In the genomic region with DNA sequence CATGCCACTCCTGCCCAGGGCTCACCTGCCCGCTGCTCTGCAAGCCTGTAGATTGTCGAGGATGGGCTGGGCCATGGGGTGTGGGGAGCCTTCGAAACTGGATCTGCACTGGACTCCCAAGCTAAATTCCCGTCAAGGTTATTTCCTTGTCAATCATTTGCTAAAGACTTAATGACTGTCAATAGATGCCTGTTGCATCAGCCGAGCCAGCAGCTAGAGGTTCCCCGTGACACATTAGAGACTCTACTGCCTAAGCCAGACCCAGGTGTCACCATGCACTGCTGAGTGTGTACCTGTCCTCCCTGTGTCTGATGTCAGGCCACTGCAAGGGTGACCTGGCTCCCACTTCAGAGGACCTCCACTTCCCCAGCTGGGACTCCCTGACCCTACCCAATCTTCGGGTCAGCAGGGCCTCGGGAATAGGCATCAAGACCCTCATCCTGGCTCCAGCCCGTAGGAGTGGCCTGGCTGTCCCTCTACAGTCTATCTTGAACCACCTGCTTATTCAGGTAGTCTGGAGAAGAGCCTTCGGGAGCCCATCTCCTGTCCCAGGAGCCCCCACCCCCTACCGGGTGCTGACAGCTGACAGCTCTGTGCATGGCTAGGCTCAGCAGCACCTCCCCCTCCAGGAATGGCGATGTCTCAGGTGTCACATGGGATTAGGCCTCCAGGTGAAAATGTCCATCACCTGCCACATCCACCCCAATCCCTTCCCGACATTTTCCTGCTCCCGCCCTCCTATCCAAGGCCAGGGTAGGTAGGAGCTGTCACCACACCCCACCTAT, we compare ENCODE assay signal across 8 mouse cellular contexts. TPM values are rescaled to one million over a fixed set of nuclear protein-coding genes. Genes with fewer than 3 reads are reported as not detected.
DNase-seq lines count a peak whose midpoint lies in the region; ATAC-seq lines count a peak whose summit lies in the region.

No protein-coding gene starts in this region.

- H3K9ac ChIP-seq in liver, embryonic 13.5 days, result 0 out of 2 replicates have a peak overlapping the region, but pooled peaks have one; percentile 13

- 0 out of 2 replicates have a peak overlapping the region, but pooled peaks have one; percentile 3 for H3K4me2 ChIP-seq in liver, embryonic 13.5 days

- intact Hi-C loops in left cerebral cortex, postnatal 4 days (cut with DNase I), result no loop called here
- intact Hi-C loops in gastrocnemius, postnatal 36 days (cut with DNase I), result no loop called here

- no peak overlapping the region for H3K4me3 ChIP-seq in liver, embryonic 13.5 days (replicated peaks)

- no peak overlapping the region for H3K27ac ChIP-seq in liver, embryonic 13.5 days

- peak; percentile 10 for DNase-seq in embryo, embryonic 10 days (ENCODE audit: low spot score)
- no peak for DNase-seq in embryo, embryonic 9.5 days (ENCODE audit: extremely low spot score)
- peak; percentile 49 for DNase-seq in ZHBTc4 (ENCODE audit: low read depth, low spot score)
- DNase-seq in kidney, adult 18-20 months, result peak; percentile 69
- no peak for DNase-seq in liver, embryonic 13.5 days
- DNase-seq in left cerebral cortex, postnatal 4 days, result no peak
- no peak for DNase-seq in gastrocnemius, postnatal 36 days

- H3K9me3 ChIP-seq in liver, embryonic 13.5 days (replicated peaks), result no peaks in the 10 kb centered on the region

- peaks cover 71% of the 10 kb centered on the region for H3K27me3 ChIP-seq in liver, embryonic 13.5 days

- H3K4me1 ChIP-seq in liver, embryonic 13.5 days (replicated peaks), result peaks cover 30% of the 10 kb centered on the region

- peak; percentile 44 for ATAC-seq in liver, embryonic 13.5 days (ENCODE audit: low read depth)
- ATAC-seq in granulocyte monocyte progenitor cell, adult 5-6 weeks (replicated peaks; ENCODE audit: poor library complexity, severe bottlenecking), result no peak

- no peaks in the 10 kb centered on the region for H3K36me3 ChIP-seq in liver, embryonic 13.5 days

- WGBS in liver, embryonic 13.5 days (ENCODE audit: insufficient replicate concordance), result 29% methylated on average over 14 of the region's 14 CpGs

RNA-seq across cellular contexts. Expression of gene Flrt1, which starts 31.4 kb away (rescaled TPM):
- 0.14 and 0.17 TPM in 2 replicates for polyA plus RNA-seq in liver, embryonic 13.5 days (2015; fragmentation: Nextera tagmentation; extraction: Ambion mirVana)
- total RNA-seq in granulocyte monocyte progenitor cell, adult 5-6 weeks (2014; fragmentation: Nextera tagmentation), result not detected in 2 replicates
- not detected in 2 replicates for total RNA-seq in granulocyte monocyte progenitor cell, adult 5-6 weeks (2017)
- total RNA-seq in left cerebral cortex, postnatal 4 days (2021), result 10 to 100 TPM; 22.4 to 23.5 TPM
- total RNA-seq in gastrocnemius, postnatal 36 days (2021), result under 1 TPM; 0.36 to 0.49 TPM

Comparison
In these comparisons a context has a peak if more than half of its experiments do, and no peak if none do; other contexts are left out.
1. DNase-seq: peak in embryo, embryonic 10 days (single experiment), ZHBTc4 (single experiment) and kidney, adult 18-20 months (single experiment); none in embryo, embryonic 9.5 days (single experiment), liver, embryonic 13.5 days (single experiment), left cerebral cortex, postnatal 4 days (single experiment) and gastrocnemius, postnatal 36 days (0 of 2).
2. RNA of gene Flrt1, which starts 31.4 kb away (total RNA-seq): 22.4 to 23.5 TPM in left cerebral cortex, postnatal 4 days; 0.36 to 0.49 TPM in gastrocnemius, postnatal 36 days and not detected in granulocyte monocyte progenitor cell, adult 5-6 weeks; every median in the first group is over 10 times any median in the second.